Mouse (Mus musculus) cerebral cortex, adult 2 months (tissue): ENCODE data around the gene Adora1.

ENCODE experiments used
- WGBS: fragments of 180-500 bp; shearing (Covaris S2); methylation state at CpG from one replicate; pipeline ENCODE4 v1.1.7; 2018; 5-methylcytosine and 5-hydroxymethylcytosine counted together

The Adora1 gene

GRCm38 (mm10) chr1:134194298-134195022 is 40.8 kb downstream of the Adora1 start:
- 74% methylated on average over 16 of the region's 16 CpGs for whole genome bisulfite sequencing

- 62% methylated on average over 7 of the region's 7 CpGs for WGBS
Measured at GRCm38 (mm10) chr1:134193674-134194197, 41.5 kb downstream of the Adora1 start.

- WGBS = 91% methylated on average over 1 of the region's 1 CpGs
Measured at GRCm38 (mm10) chr1:134193126-134193525, 42.1 kb downstream of the Adora1 start, which contains the start of gene Mybph. Gene Mybph (plus strand): TSS chr1:134193448.

GRCm38 (mm10) chr1:134192024-134192423 is 43.2 kb downstream of the Adora1 start:
- WGBS = 38% methylated on average over 4 of the region's 4 CpGs

GRCm38 (mm10) chr1:134191192-134191591 is 44.0 kb downstream of the Adora1 start:
- 67% methylated on average over 5 of the region's 5 CpGs for WGBS

- WGBS = 25% methylated on average over 12 of the region's 12 CpGs
Measured at GRCm38 (mm10) chr1:134188989-134189729, 46.1 kb downstream of the Adora1 start.

GRCm38 (mm10) chr1:134188217-134188616 is 47.0 kb downstream of the Adora1 start:
- 81% methylated on average over 5 of the region's 5 CpGs for WGBS

- 91% methylated on average over 4 of the region's 4 CpGs for WGBS
Measured at GRCm38 (mm10) chr1:134184089-134184488, 51.1 kb downstream of the Adora1 start.

GRCm38 (mm10) chr1:134182025-134182424 is 53.2 kb downstream of the Adora1 start, which contains the start of gene Chil1:
Gene Chil1 (plus strand): TSS chr1:134182176.
- WGBS = 56% methylated on average over 4 of the region's 4 CpGs

- WGBS = 99% methylated on average over 5 of the region's 5 CpGs
Measured at GRCm38 (mm10) chr1:134177976-134178375, 57.3 kb downstream of the Adora1 start.

- WGBS = 76% methylated on average over 7 of the region's 7 CpGs
Measured at GRCm38 (mm10) chr1:134173081-134173480, 62.1 kb downstream of the Adora1 start.

- whole genome bisulfite sequencing = 97% methylated on average over 8 of the region's 8 CpGs
Measured at GRCm38 (mm10) chr1:134168985-134169697, 66.1 kb downstream of the Adora1 start.

GRCm38 (mm10) chr1:134168567-134168966 is 66.7 kb downstream of the Adora1 start:
- WGBS = 89% methylated on average over 3 of the region's 3 CpGs

GRCm38 (mm10) chr1:134167416-134168305 is 67.6 kb downstream of the Adora1 start:
- WGBS = 37% methylated on average over 14 of the region's 14 CpGs

- 93% methylated on average over 3 of the region's 3 CpGs for WGBS
Measured at GRCm38 (mm10) chr1:134166547-134166946, 68.7 kb downstream of the Adora1 start.

- WGBS = 73% methylated on average over 4 of the region's 4 CpGs
Measured at GRCm38 (mm10) chr1:134164454-134164853, 70.8 kb downstream of the Adora1 start.

- WGBS = 92% methylated on average over 7 of the region's 7 CpGs
Measured at GRCm38 (mm10) chr1:134163476-134163875, 71.8 kb downstream of the Adora1 start.

- WGBS = 94% methylated on average over 6 of the region's 6 CpGs
Measured at GRCm38 (mm10) chr1:134162510-134163225, 72.6 kb downstream of the Adora1 start.

- WGBS = 77% methylated on average over 6 of the region's 6 CpGs
Measured at GRCm38 (mm10) chr1:134161399-134161798, 73.8 kb downstream of the Adora1 start.

GRCm38 (mm10) chr1:134160404-134160803 is 74.8 kb downstream of the Adora1 start:
- 88% methylated on average over 3 of the region's 3 CpGs for WGBS
